Mouse (Mus musculus) hindbrain, embryonic 12.5 days (tissue): ENCODE results near the gene Caprin1. TPM values are rescaled to one million over a fixed set of nuclear protein-coding genes. Genes with fewer than 3 reads are reported as not detected.

ENCODE experiments used
- ATAC-seq: fragments of 200-750 bp; cut with Nextera tagmentation; 2 replicates; pipeline ENCODE4 v1.8.0; 2017; ENCODE audit warnings: moderate TSS enrichment; ENCODE audit not compliant: low FRiP score
- H3K27ac ChIP-seq: fragments of 300-500 bp; sonication (generic); 2 replicates; pipeline ENCODE4 v1.5.1; 2016; ENCODE audit warnings: mild to moderate bottlenecking
- H3K27me3 ChIP-seq: fragments of 300-500 bp; sonication (generic); 2 replicates; pipeline ENCODE4 v1.6.1; 2016; ENCODE audit warnings: mild to moderate bottlenecking
- H3K36me3 ChIP-seq: fragments of 300-500 bp; sonication (generic); 2 replicates; pipeline ENCODE4 v1.6.1; 2016; ENCODE audit warnings: mild to moderate bottlenecking
- H3K4me1 ChIP-seq: fragments of 300-500 bp; sonication (generic); 2 replicates; pipeline ENCODE4 v1.6.1; 2016
- H3K4me2 ChIP-seq: fragments of 300-500 bp; sonication (generic); replicated peaks from 2 replicates; pipeline ENCODE4 v1.6.1; 2016; ENCODE audit warnings: mild to moderate bottlenecking
- H3K4me3 ChIP-seq: fragments of 300-500 bp; sonication (generic); 2 replicates; pipeline ENCODE4 v1.5.1; 2016; ENCODE audit warnings: mild to moderate bottlenecking
- H3K9ac ChIP-seq: fragments of 300-500 bp; sonication (generic); 2 replicates; pipeline ENCODE4 v1.6.1; 2016; ENCODE audit warnings: mild to moderate bottlenecking, moderate library complexity
- H3K9me3 ChIP-seq: fragments of 300-500 bp; sonication (generic); replicated peaks from 2 replicates; pipeline ENCODE4 v1.6.1; 2016; ENCODE audit warnings: mild to moderate bottlenecking
- WGBS: fragments of 180-500 bp; shearing (Covaris S2); methylation state at CpG from one replicate; pipeline ENCODE4 v1.1.7; 2016; 5-methylcytosine and 5-hydroxymethylcytosine counted together
- polyA plus RNA-seq: library from polyadenylated mRNA; unstranded; fragments of >200 nt; fragmentation: Nextera tagmentation; extraction: Ambion mirVana; gene quantifications from 2 replicates; pipeline ENCODE4 v1.2.1, GENCODE M21; 2016

Gene Caprin1
- polyA plus RNA-seq, 1 experiment from 2014 or later, result 538 TPM

DNA sequence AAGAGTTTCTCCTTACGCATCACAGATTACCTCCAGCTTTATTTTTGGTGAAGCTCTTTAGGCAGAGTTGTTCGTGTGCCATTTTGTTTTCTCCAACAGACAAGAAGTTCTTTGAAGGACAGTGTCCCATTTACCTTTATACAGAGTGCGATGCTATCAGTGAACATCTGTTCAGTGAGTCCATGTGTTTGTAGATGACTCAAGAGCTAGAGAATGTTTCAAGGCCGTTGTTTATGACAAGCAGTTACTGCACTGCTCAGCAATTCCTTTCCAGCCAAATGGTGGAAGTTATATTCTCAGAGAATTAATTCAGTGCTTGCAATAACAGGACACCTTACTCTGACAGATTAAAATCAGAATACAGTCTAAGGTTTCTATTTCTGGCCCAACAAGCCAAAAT lies 27.5 kb upstream of the Caprin1 start:
- Histone ChIP-seq H3K9me3 (no peaks in the 10 kb centered on the region), H3K36me3 (no peaks in the 10 kb centered on the region), H3K4me2 (no peak overlapping the region), H3K9ac (no peak overlapping the region), H3K4me1 (no peaks in the 10 kb centered on the region), H3K4me3 (no peak overlapping the region), H3K27ac (no peak overlapping the region), H3K27me3 (no peaks in the 10 kb centered on the region)
- 93% methylated on average over 4 of the region's 4 CpGs for WGBS
- ATAC-seq, result no peak

DNA sequence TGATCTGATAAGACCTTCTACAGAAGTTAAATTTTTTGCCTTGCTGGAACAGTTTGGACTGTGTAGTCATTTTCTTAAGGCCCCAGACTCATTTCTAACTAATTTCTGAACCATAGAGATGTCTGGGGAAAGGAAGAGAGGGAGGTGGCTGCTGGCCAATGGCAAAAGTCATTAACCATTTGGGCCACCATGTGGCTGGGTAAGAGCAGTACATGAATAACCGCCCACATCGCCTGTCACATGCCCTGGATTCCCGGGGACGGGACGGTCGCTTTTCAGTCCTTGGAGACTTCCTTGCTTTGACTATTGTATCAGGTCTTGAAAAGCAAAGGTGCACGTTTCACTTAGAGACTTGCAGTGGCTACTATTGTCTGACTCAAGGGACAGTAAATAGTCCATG lies 25.1 kb upstream of the Caprin1 start:
- no peak for ATAC-seq
- no peaks in the 10 kb centered on the region for H3K9me3 ChIP-seq
- no peaks in the 10 kb centered on the region for H3K4me1 ChIP-seq
- H3K36me3 ChIP-seq, result no peaks in the 10 kb centered on the region
- H3K4me3 ChIP-seq, result no peak overlapping the region
- no peak overlapping the region for H3K4me2 ChIP-seq
- H3K9ac ChIP-seq, result no peak overlapping the region
- WGBS, result 65% methylated on average over 7 of the region's 7 CpGs
- H3K27ac ChIP-seq, result no peak overlapping the region
- H3K27me3 ChIP-seq, result no peaks in the 10 kb centered on the region

DNA sequence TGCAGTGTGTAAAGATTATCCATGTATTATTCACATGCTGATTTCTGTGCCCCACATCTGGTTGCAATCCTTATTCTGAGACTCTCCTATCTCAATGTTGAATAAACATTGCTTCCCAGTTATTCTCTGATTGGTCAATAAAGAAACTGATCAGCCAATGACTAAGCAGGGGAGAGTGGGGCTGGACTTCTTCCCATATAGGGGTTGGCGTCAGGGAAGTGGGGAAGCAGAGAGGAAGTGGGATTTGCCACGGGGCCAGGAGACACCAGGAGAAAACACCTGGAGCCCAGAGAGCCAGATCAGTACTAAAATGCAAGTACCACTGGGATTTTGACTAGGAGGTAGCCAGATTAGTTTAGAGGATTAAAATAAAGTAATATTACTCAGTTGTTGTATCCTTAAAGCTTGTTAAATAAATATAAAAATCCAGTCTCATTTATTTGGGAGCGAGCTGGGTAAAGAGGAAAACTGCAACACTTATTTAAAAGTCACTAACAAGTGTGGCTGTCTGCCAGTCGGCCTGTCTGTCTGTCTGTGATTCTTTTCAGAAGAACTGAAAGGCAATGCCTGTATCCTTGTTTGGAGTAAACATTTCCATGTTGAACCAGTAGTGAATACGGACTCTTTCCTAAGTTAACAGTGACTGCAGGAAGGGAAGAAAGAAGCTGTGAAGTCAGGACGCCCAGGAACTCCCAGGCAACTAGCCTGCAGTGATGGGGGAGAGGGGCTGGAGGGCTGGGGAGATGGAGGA lies 19.9 kb upstream of the Caprin1 start:
- Histone ChIP-seq H3K36me3 (no peaks in the 10 kb centered on the region), H3K27me3 (no peaks in the 10 kb centered on the region), H3K4me2 (peak overlapping the region; percentile 21), H3K9ac (no peak overlapping the region), H3K4me3 (no peak overlapping the region), H3K9me3 (no peaks in the 10 kb centered on the region), H3K4me1 (no peaks in the 10 kb centered on the region), H3K27ac (no peak overlapping the region)
- no peak for ATAC-seq
- 42% methylated on average over 6 of the region's 6 CpGs for WGBS

DNA sequence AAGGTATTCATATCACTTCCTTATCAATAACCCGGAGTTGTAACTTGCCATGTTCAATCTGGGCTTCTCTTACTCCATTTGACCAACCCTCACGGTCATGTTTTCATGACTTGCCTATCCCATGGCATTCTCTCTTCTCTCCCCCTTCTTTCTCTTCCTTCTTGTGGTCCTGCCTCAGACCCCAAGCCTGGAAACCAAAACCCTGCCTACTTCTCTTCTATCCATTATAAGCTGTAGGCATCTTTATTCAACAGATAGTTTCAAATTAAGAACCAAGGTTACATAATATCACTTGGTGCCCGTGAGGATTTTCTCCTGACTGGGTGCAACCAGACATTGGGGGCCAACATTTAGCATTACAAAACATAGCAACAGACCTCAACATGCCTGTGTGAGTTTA lies 18.5 kb upstream of the Caprin1 start:
- H3K4me1 ChIP-seq, result no peaks in the 10 kb centered on the region
- WGBS, result 89% methylated on average over 3 of the region's 3 CpGs
- H3K27ac ChIP-seq, result no peak overlapping the region
- H3K27me3 ChIP-seq, result no peaks in the 10 kb centered on the region
- no peak overlapping the region for H3K9ac ChIP-seq
- H3K9me3 ChIP-seq, result no peaks in the 10 kb centered on the region
- no peaks in the 10 kb centered on the region for H3K36me3 ChIP-seq
- H3K4me3 ChIP-seq, result no peak overlapping the region
- H3K4me2 ChIP-seq, result no peak overlapping the region
- ATAC-seq, result no peak

DNA sequence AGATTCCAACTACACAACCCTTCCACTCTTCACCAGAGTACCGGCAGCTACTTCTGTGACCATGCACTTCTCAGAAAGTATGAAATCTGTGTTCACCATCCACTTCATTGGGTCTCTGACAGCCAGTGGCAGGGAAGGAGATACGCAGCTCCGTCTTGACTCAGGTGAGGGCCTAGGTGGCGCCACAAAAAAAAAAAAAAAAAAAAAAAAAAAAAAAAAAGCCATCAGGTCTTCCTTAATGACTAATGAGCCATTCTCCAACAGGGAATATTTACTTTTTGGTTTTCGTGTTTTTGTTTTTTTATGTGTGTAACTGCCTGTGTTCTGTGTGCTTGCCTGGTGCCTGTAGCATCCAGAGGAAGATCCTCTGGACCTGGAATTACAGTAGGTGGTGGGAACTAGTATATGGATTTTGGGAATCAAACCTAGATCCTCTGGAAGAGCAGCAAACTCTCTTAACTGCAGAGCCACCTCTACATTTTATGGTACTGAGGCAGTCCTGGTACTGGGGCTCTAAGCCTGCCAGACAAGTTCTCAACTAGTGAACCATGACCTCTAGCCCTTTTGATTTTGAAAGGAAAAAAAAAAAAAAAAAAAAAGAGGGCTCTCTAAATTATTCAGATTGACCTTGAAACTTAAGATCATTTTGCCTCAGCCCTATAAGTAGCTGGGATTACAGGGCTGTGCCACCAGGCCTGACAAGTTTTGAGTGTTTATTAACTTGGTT lies 14.2 kb upstream of the Caprin1 start:
- Histone ChIP-seq H3K27ac (no peak overlapping the region), H3K9ac (no peak overlapping the region), H3K4me1 (no peaks in the 10 kb centered on the region), H3K27me3 (no peaks in the 10 kb centered on the region), H3K4me3 (no peak overlapping the region), H3K36me3 (no peaks in the 10 kb centered on the region), H3K4me2 (no peak overlapping the region), H3K9me3 (no peaks in the 10 kb centered on the region)
- 58% methylated on average over 5 of the region's 5 CpGs for WGBS
- ATAC-seq, result no peak

DNA sequence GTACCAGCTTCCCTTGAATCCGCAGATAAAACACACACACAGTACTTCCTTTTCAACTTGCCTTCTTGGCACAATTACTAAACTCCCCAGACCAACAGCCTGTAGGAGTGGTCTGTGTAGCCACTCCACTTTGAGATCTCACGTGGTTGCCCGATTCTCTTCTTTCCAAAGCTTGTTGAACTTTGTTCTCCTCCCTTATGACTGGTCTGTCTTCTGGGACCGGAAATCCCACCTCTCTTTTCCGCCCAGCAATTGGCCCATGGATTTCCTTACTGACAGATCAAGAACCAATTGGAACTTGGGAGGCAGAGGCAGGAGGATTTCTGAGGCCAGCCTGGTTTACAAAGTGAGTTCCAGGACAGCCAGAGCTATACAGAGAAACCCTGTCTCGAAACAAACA lies 13.0 kb upstream of the Caprin1 start:
- WGBS, result 90% methylated on average over 6 of the region's 6 CpGs
- H3K27ac ChIP-seq, result no peak overlapping the region
- H3K27me3 ChIP-seq, result no peaks in the 10 kb centered on the region
- no peaks in the 10 kb centered on the region for H3K4me1 ChIP-seq
- no peak overlapping the region for H3K4me3 ChIP-seq
- no peak for ATAC-seq
- no peak overlapping the region for H3K9ac ChIP-seq
- no peak overlapping the region for H3K4me2 ChIP-seq
- no peaks in the 10 kb centered on the region for H3K36me3 ChIP-seq
- H3K9me3 ChIP-seq, result no peaks in the 10 kb centered on the region

DNA sequence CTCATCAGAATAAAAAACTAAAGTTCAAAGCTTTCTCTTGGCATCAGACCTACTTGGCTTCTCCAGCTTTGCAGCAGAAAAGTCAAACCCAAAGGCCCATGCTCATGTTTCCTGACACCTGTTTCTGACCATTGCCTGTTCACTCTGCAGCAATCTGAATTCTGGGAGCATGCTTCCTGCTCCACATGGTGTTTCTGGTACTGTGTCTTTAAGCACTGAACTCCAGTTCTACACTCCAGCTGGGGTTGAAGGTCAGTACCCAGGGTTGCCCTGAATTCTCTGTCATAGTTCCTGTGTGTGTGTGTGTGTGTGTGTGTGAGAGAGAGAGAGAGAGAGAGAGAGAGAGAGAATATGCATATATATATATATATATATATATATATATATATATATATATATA lies 11.0 kb upstream of the Caprin1 start:
- Histone ChIP-seq H3K9me3 (no peaks in the 10 kb centered on the region), H3K36me3 (no peaks in the 10 kb centered on the region), H3K4me1 (no peaks in the 10 kb centered on the region), H3K9ac (no peak overlapping the region), H3K4me2 (no peak overlapping the region), H3K4me3 (no peak overlapping the region), H3K27me3 (no peaks in the 10 kb centered on the region), H3K27ac (no peak overlapping the region)
- ATAC-seq, result no peak

DNA sequence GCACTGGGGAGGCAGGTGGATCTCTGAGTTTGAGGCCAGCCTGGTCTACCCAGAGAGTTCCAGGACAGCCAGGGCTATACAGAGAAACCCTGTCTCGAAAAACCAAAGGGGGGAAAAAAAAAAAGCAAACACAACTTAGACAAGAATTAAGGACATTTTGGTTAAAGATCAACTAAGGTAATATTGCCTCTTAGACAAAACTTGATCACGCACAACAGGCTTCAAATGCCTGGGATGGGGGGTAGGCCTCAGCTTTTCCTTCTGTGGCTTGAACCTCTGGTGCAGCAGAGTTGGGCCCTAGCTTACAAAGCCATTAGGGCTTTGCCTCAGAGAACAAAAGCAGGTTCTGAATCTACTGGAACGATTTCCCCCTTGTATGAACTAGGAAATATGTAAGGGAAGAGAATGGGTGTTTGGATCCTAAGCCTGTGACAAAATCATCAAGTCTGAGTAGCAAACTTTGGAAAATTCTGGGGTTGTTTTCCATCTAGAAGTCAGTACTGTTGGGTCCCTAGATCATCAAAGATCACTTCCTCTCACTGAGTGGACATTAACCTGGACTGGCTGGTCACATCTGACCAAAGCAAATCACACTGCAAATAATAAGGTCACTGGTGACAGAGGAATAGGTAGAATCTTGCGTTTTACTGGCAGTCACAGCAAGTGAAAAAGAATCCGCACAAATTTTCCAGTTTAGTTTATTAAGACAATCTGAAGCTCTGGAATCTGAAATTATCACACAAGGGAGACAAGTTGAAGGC lies 6.5 kb upstream of the Caprin1 start:
- 79% methylated on average over 5 of the region's 5 CpGs for WGBS
- ATAC-seq, result no peak
- Histone ChIP-seq H3K9me3 (no peaks in the 10 kb centered on the region), H3K27me3 (no peaks in the 10 kb centered on the region), H3K4me1 (no peaks in the 10 kb centered on the region), H3K4me3 (no peak overlapping the region), H3K9ac (no peak overlapping the region), H3K27ac (no peak overlapping the region), H3K4me2 (no peak overlapping the region), H3K36me3 (no peaks in the 10 kb centered on the region)

DNA sequence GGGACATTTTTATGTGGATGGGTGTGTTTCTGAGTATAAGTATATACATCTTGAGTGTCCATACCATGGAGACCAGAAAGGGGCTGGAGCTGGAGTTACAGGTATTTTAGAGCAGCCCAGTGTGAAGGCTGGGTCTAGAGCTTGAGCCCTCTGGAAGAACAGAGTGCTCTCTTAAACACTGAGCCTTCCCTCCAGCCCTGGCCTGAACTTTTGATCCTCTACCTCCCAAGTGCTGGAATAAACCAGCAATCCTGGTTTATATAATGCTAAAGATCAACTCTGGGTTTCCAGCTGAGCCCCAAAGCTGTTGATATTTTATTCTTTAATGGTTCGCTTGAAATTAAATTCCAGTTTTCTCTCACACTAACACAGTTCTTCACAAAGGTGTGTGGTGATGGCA lies 5.0 kb upstream of the Caprin1 start:
- Histone ChIP-seq H3K9me3 (no peaks in the 10 kb centered on the region), H3K27ac (no peak overlapping the region), H3K4me1 (peaks cover 3% of the 10 kb centered on the region; the same call in 1 of the 2 replicates), H3K9ac (no peak overlapping the region), H3K27me3 (no peaks in the 10 kb centered on the region), H3K4me3 (no peak overlapping the region), H3K4me2 (no peak overlapping the region), H3K36me3 (no peaks in the 10 kb centered on the region)
- ATAC-seq, result no peak
- 88% methylated on average over 1 of the region's 1 CpGs for WGBS

DNA sequence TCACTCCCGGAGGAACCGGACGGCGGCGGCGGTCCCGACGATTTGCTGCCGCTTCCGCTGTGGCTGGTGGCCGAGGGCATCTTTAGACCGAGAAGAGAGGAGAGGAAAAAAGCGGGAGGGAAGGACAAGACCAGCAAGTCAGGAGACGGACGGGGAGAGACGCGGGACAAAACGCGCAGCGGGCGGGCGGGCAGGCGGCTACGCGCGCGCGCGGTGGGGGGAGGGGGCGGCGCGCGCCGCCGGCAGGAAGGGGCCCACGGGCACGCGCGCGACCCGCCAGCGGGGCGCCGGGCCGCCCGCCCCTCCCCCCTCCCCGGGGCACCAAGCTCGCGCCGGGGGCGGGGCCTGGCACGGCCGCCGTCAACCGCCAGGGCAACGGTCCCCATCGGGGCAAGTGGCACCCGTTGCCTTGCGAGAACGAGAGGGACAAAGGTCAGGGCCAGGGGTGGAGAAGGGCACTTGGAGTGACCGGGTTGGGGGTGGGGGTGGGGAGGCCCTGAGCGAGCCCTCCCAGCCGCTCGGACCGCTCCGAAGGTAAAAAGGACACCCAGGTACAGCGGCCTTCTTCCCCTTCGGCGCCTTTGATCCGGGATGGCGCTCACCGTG lies 485 bp downstream of the Caprin1 start:
- Histone ChIP-seq H3K4me2 (peak overlapping the region; percentile 64), H3K27me3 (no peaks in the 10 kb centered on the region), H3K4me3 (peak overlapping the region; percentile 95), H3K36me3 (peaks cover 13% of the 10 kb centered on the region), H3K9ac (peak overlapping the region; percentile 98), H3K4me1 (peaks cover 18% of the 10 kb centered on the region), H3K27ac (peak overlapping the region; percentile 100), H3K9me3 (no peaks in the 10 kb centered on the region)
- WGBS, result under 1% methylated on average over 54 of the region's 72 CpGs
- ATAC-seq, result peak; percentile 77

DNA sequence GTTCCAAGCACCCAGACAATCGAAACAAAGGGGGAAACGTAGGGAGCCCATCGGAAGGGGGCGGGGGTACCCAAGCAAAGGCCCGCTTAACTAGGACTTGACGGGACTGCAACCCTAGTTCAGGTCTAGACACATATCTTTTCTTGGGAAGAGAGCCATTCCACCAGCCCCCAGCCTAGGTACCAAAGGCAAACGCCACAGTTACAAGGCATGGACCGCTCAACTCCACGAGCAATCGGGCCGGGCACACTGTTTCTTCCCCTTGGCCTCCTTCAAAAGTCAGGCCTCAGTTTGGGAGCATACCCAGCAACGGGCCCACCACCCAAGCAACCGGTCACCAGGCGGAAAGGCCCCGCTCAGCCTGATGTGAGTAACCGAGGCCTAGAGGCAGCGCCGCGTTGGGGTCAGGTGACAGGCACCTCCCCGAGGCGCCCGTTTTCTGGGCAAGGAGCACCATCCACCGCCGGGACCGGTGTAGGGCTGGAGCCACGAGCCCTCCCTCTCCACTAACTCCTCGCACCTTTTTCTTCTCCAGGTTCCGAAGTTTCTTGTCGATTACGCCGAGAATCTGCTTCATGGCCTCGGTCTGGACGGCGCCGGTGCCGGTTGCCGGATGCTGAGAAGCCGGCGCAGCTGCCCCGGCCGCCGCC lies 1.1 kb downstream of the Caprin1 start:
- peaks cover 15% of the 10 kb centered on the region for H3K36me3 ChIP-seq
- H3K9me3 ChIP-seq, result no peaks in the 10 kb centered on the region
- H3K27me3 ChIP-seq, result no peaks in the 10 kb centered on the region
- H3K9ac ChIP-seq, result peak overlapping the region; percentile 98
- H3K4me1 ChIP-seq, result peaks cover 20% of the 10 kb centered on the region
- peak; percentile 38 for ATAC-seq
- under 1% methylated on average over 42 of the region's 42 CpGs for WGBS
- H3K4me3 ChIP-seq, result peak overlapping the region; percentile 95
- H3K27ac ChIP-seq, result peak overlapping the region; percentile 100
- peak overlapping the region; percentile 64 for H3K4me2 ChIP-seq

DNA sequence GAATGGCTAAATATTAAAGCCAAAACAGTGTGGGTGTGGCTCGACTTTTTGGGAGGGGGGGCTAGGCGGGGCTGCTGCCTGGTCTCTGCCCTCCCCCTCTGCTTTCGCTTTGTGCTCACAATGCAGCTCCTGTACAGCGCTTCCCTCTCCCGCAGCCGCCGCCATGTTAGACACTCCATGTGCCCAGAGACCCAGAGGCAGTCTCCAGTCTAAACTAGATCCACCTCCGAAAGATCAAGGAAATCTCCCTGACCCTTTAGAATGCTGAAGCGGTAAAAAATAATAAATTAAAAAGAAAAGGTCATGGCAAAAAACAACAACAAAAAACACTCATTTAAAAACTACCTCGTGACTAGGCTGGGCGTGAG lies 1.6 kb downstream of the Caprin1 start:
- Histone ChIP-seq H3K4me2 (peak overlapping the region; percentile 64), H3K27me3 (no peaks in the 10 kb centered on the region), H3K4me1 (peaks cover 25% of the 10 kb centered on the region), H3K36me3 (peaks cover 20% of the 10 kb centered on the region), H3K4me3 (peak overlapping the region; percentile 95), H3K9me3 (no peaks in the 10 kb centered on the region), H3K27ac (peak overlapping the region; percentile 100), H3K9ac (peak overlapping the region; percentile 98)
- ATAC-seq, result peak; percentile 66
- WGBS, result 0% methylated on average over 11 of the region's 11 CpGs
